Mouse (Mus musculus): Measurements from ENCODE around the gene Stkld1. TPM values are rescaled to one million over a fixed set of nuclear protein-coding genes. Genes with fewer than 3 reads are reported as not detected.

Stkld1 gene
- polyA plus RNA-seq, 2 experiments, result 0.07 TPM; not detected in 1

DNA sequence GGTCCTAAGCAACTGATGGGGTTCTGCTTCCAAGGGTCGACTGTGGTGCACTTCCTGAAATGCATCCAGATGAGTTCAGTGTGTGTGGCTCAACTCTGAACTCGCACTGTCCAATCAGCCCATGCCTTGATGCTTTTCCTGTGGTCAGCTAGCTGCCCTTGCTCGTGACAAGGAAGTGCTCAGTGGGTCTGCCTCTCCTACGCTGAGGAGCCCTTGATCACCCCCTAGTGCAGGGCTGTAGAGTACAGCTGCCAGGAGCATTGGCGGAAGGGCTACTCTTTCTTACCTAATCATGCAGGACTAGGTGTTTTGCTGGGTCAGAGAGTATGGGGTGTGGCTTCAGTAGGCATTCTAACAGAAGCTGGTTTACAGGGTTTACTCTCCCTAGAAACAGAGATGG lies 7.7 kb downstream of the Stkld1 start:
- Histone ChIP-seq H3K4me3 (ENCODE audit: insufficient read depth in 1 of 2, low read depth in 2 of 2, low read length in 2 of 2) (no peak overlapping the region), H3K4me2 (ENCODE audit: low read depth) (no peak overlapping the region), H3K27ac (no peak overlapping the region), H3K9me3 (ENCODE audit: control insufficient read depth, low read length) (no peaks in the 10 kb centered on the region), H3K9ac (replicated peaks) (no peak overlapping the region), H3K27me3 (ENCODE audit: control insufficient read depth, insufficient read depth, low read length) (no peaks in the 10 kb centered on the region), H3K36me3 (replicated peaks; ENCODE audit: control insufficient read depth, insufficient read depth, low read depth) (no peaks in the 10 kb centered on the region), H3K4me1 (replicated peaks; ENCODE audit: control insufficient read depth in 2 of 2, insufficient read depth in 2 of 2, low read length in 1 of 2) (no peaks in the 10 kb centered on the region)
- TF ChIP-seq EP300 (IDR thresholded peaks at IDR 0.05; ENCODE audit: low read depth), result no peak
- peak; percentile 46 for TF ChIP-seq CTCF (IDR thresholded peaks at IDR 0.05; ENCODE audit: low read depth)
- no peak for DNase-seq (ENCODE audit: low read depth in 3 of 3, low spot score in 3 of 3)
- 18% methylated on average over 5 of the region's 5 CpGs for WGBS (ENCODE audit: insufficient replicate concordance)
- no peak for ATAC-seq (ENCODE audit: insufficient read depth)

DNA sequence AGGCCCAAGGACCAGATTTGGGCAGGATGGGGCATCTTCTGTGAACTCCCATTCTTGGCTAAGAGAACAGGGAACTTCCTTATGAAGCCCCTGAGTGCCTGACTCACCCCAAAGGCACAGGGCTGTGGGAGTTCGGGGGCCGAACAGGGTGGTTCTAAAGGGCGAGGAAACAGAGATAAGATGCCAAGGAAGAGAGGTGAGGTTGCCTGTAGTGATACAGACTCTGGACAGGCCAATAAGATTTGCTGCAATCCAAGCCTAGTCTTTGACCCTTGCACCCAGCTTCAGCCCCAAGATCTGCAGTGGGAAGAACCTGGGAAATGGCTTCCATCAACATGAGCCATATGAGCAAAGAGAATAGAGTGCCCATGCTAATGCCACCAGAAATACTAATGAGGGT lies 9.4 kb downstream of the Stkld1 start:
- no peak overlapping the region for H3K27ac ChIP-seq
- H3K36me3 ChIP-seq (replicated peaks; ENCODE audit: control insufficient read depth, insufficient read depth, low read depth), result no peaks in the 10 kb centered on the region
- H3K4me3 ChIP-seq (ENCODE audit: insufficient read depth in 1 of 2, low read depth in 2 of 2, low read length in 2 of 2), result no peak overlapping the region
- ATAC-seq (ENCODE audit: insufficient read depth) (no peak), DNase-seq (ENCODE audit: low read depth in 3 of 3, low spot score in 3 of 3) (no peak)
- no peak overlapping the region for H3K4me2 ChIP-seq (ENCODE audit: low read depth)
- H3K9ac ChIP-seq (replicated peaks), result no peak overlapping the region
- 34% methylated on average over 3 of the region's 3 CpGs for WGBS (ENCODE audit: insufficient replicate concordance)
- H3K9me3 ChIP-seq (ENCODE audit: control insufficient read depth, low read length), result no peaks in the 10 kb centered on the region
- no peaks in the 10 kb centered on the region for H3K4me1 ChIP-seq (replicated peaks; ENCODE audit: control insufficient read depth in 2 of 2, insufficient read depth in 2 of 2, low read length in 1 of 2)
- H3K27me3 ChIP-seq (ENCODE audit: control insufficient read depth, insufficient read depth, low read length), result no peaks in the 10 kb centered on the region
- no peak for TF ChIP-seq EP300 (IDR thresholded peaks at IDR 0.05; ENCODE audit: low read depth)
- TF ChIP-seq CTCF (IDR thresholded peaks at IDR 0.05; ENCODE audit: low read depth), result no peak

DNA sequence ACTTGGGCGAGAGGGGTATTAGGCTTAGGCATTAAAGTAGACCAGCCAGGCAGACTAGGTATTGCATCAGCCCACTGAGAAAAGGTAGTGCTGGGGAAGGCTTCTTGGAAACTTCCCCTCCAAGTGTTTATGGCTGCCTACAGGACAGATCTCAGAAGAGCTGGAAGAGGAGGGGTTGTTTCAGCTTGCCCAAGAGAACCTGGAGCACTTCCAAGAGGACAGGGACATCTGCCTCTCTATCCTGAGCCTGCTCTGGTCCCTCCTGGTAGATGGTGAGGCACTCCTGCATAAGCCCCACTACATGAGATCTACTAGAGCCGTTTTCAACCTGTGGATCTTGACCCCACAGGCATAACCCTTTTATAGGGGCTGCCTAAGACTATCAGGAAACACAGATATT lies 16.6 kb downstream of the Stkld1 start:
- H3K4me3 ChIP-seq (ENCODE audit: insufficient read depth in 1 of 2, low read depth in 2 of 2, low read length in 2 of 2), result no peak overlapping the region
- H3K4me1 ChIP-seq (replicated peaks; ENCODE audit: control insufficient read depth in 2 of 2, insufficient read depth in 2 of 2, low read length in 1 of 2), result no peaks in the 10 kb centered on the region
- no peak for TF ChIP-seq CTCF (IDR thresholded peaks at IDR 0.05; ENCODE audit: low read depth)
- TF ChIP-seq EP300 (IDR thresholded peaks at IDR 0.05; ENCODE audit: low read depth), result no peak
- no peaks in the 10 kb centered on the region for H3K9me3 ChIP-seq (ENCODE audit: control insufficient read depth, low read length)
- 61% methylated on average over 2 of the region's 2 CpGs for WGBS (ENCODE audit: insufficient replicate concordance)
- peaks cover 21% of the 10 kb centered on the region for H3K36me3 ChIP-seq (replicated peaks; ENCODE audit: control insufficient read depth, insufficient read depth, low read depth)
- H3K27ac ChIP-seq, result no peak overlapping the region
- ATAC-seq (ENCODE audit: insufficient read depth) (no peak), DNase-seq (ENCODE audit: low read depth in 3 of 3, low spot score in 3 of 3) (no peak)
- H3K9ac ChIP-seq (replicated peaks), result no peak overlapping the region
- no peaks in the 10 kb centered on the region for H3K27me3 ChIP-seq (ENCODE audit: control insufficient read depth, insufficient read depth, low read length)
- H3K4me2 ChIP-seq (ENCODE audit: low read depth), result no peak overlapping the region

DNA sequence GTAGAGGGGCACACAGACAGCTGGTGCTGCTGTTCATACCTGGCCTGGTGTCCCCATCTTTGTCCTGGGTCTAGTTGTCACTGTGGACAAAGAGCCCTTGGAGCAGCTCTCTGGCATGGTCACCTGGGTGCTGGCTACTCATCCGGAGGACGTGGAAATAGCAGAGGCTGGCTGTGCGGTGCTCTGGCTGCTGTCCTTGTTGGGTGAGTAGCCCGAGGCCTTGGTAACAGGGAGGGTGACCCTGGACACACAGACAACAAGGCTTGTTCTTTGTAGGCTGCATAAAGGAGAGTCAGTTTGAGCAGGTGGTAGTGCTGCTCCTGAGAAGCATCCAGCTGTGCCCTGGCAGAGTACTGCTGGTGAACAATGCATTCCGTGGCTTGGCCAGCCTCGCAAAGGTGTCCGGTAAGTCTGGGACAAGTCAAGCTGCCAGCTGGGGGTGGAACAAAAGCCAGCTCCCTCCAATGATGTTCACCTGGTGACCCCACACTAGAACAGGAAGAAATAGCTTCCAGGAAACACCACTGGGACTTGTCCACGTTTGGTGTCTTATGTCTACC lies 17.6 kb downstream of the Stkld1 start:
- H3K9me3 ChIP-seq (ENCODE audit: control insufficient read depth, low read length), result no peaks in the 10 kb centered on the region
- no peaks in the 10 kb centered on the region for H3K4me1 ChIP-seq (replicated peaks; ENCODE audit: control insufficient read depth in 2 of 2, insufficient read depth in 2 of 2, low read length in 1 of 2)
- TF ChIP-seq EP300 (IDR thresholded peaks at IDR 0.05; ENCODE audit: low read depth), result no peak
- TF ChIP-seq CTCF (IDR thresholded peaks at IDR 0.05; ENCODE audit: low read depth), result no peak
- no peak for DNase-seq (ENCODE audit: low read depth in 3 of 3, low spot score in 3 of 3)
- H3K9ac ChIP-seq (replicated peaks), result no peak overlapping the region
- no peak overlapping the region for H3K27ac ChIP-seq
- H3K27me3 ChIP-seq (ENCODE audit: control insufficient read depth, insufficient read depth, low read length), result no peaks in the 10 kb centered on the region
- H3K4me2 ChIP-seq (ENCODE audit: low read depth), result no peak overlapping the region
- peaks cover 32% of the 10 kb centered on the region for H3K36me3 ChIP-seq (replicated peaks; ENCODE audit: control insufficient read depth, insufficient read depth, low read depth)
- no peak for ATAC-seq (ENCODE audit: insufficient read depth)
- H3K4me3 ChIP-seq (ENCODE audit: insufficient read depth in 1 of 2, low read depth in 2 of 2, low read length in 2 of 2), result no peak overlapping the region
- 81% methylated on average over 8 of the region's 8 CpGs for WGBS (ENCODE audit: insufficient replicate concordance)

DNA sequence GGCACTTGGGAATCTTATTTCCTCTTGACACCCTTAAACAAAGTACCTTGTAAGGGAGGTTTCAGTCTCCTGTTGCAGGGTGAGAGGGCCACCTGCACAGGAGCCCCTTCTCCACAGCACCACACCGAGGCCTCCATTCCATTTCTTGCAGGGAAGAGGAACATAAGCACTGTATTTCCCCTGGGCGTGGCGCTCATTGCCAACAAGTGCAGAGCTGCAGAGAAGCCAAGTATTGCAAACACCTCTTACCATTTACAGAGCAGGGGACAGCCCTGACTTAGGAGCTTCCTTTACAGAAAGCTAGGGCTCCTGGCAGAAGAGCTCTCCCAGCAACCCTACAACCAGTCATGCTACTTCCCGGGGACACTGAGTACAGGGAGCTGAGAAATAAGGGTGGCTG lies 18.3 kb downstream of the Stkld1 start:
- H3K4me1 ChIP-seq (replicated peaks; ENCODE audit: control insufficient read depth in 2 of 2, insufficient read depth in 2 of 2, low read length in 1 of 2), result peaks cover 0 to 2% of the 10 kb centered on the region in 2 experiments; a peak in 1 of 4 replicates
- H3K9ac ChIP-seq (replicated peaks), result no peak overlapping the region
- ATAC-seq (ENCODE audit: insufficient read depth) (no peak), DNase-seq (ENCODE audit: low read depth in 3 of 3, low spot score in 3 of 3) (no peak)
- TF ChIP-seq CTCF (IDR thresholded peaks at IDR 0.05; ENCODE audit: low read depth) (no peak), EP300 (IDR thresholded peaks at IDR 0.05; ENCODE audit: low read depth) (no peak)
- H3K27me3 ChIP-seq (ENCODE audit: control insufficient read depth, insufficient read depth, low read length), result no peaks in the 10 kb centered on the region
- H3K4me2 ChIP-seq (ENCODE audit: low read depth), result no peak overlapping the region
- WGBS (ENCODE audit: insufficient replicate concordance), result 77% methylated on average over 4 of the region's 4 CpGs
- H3K36me3 ChIP-seq (replicated peaks; ENCODE audit: control insufficient read depth, insufficient read depth, low read depth), result peaks cover 34% of the 10 kb centered on the region
- no peaks in the 10 kb centered on the region for H3K9me3 ChIP-seq (ENCODE audit: control insufficient read depth, low read length)
- H3K4me3 ChIP-seq (ENCODE audit: insufficient read depth in 1 of 2, low read depth in 2 of 2, low read length in 2 of 2), result no peak overlapping the region
- no peak overlapping the region for H3K27ac ChIP-seq
